Mouse (Mus musculus): ENCODE results near the gene Pde8a.
A peak's percentile ranks its signal among the peaks of the same experiment; 100 is the strongest.

Gene Pde8a

DNA sequence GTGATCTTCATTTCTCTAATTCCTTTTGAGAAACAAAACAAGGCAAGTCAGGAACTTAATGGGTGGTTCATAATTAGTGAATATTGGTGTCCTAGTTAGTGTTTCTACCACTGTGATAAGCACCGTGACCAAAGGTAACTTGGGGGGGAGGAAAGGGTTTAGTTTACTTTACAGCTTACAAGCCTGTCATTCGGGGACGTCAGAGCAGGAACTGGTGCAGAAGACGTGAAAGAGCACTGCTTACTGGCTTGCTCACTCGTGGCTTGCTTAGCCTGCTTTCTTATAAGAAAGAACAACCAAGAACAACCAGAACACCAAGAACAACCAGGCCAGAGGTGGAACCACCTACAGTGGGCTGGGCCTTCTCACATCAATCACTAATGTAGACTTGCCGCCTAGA, 65.6 kb downstream of the Pde8a start:
- H3K27me3 ChIP-seq (ENCODE audit: control insufficient read depth, insufficient read depth, low read length, poor library complexity, severe bottlenecking): no peaks in the 10 kb centered on the region
- no peak for DNase-seq (ENCODE audit: low read depth, low spot score)

DNA sequence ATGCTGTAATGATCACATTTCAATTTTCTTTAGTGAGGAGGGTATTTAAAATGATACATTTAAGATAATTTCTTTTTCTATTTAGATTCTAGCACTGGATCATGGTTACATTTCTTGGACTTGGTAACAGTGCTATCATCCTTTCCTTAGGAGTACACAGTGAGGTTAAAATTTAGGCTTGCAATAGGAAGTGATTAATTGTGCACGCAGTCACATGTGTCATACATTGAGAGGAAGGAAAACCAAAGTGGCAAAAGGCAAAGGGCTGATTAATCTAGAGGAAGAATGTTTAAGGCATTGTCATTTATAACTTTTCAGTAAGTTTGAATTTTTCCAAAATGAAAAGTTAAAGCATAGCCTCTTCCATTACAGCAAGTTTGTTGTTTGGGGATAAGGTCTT, 67.8 kb downstream of the Pde8a start:
- H3K36me3 ChIP-seq (ENCODE audit: control insufficient read depth, insufficient read depth, low read length, poor library complexity, severe bottlenecking): no peaks in the 10 kb centered on the region
- no peak for DNase-seq (ENCODE audit: low read depth, low spot score)
- H3K27me3 ChIP-seq (ENCODE audit: control insufficient read depth, insufficient read depth, low read length, poor library complexity, severe bottlenecking): no peaks in the 10 kb centered on the region

More for the DNA sequence above, 65.6 kb downstream of the Pde8a start:
- no peaks in the 10 kb centered on the region for H3K36me3 ChIP-seq (ENCODE audit: control insufficient read depth, insufficient read depth, low read length, poor library complexity, severe bottlenecking)

DNA sequence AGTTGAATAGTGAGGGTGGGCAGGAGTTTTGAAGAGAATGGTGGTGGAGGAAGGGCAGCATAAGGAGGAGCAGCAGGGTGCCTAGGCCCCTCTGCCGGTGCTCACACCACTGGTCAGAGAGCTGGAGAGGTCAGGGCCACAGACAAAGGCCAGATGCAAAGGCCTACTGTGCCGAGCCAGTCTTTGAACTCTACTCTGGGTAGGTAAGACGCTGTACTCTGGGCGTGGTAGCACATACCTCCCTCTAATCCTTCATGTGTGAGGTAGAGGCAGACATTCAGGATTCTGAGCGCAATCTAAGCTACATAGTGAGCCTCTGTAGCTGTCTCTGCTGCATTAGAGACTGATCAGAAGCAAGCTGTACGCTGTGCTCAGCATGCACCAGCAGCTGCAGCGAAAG, 73.1 kb downstream of the Pde8a start:
- DNase-seq (ENCODE audit: low read depth, low spot score): no peak
- Histone ChIP-seq H3K27me3 (ENCODE audit: control insufficient read depth, insufficient read depth, low read length, poor library complexity, severe bottlenecking) (no peaks in the 10 kb centered on the region), H3K36me3 (ENCODE audit: control insufficient read depth, insufficient read depth, low read length, poor library complexity, severe bottlenecking) (no peaks in the 10 kb centered on the region)

DNA sequence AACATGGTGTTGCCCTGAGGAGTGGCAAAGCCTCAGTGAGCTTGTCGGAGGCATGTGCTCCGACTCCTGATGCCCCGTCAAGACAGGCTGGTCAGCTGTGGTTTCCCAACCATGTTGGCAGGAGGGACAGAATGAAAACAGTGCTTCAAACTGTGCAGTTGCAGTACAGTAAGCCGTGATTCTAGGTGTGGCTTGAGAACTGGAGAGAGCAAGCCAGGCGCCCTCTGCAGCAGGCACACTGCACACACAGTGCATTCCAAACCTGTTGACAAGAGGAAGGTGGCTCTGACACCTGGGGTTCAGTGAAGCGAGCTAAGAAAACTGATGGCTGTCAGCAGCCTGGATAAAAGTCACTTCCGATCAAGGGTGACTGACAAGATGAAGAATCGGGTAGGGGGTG, 73.5 kb downstream of the Pde8a start:
- DNase-seq (ENCODE audit: low read depth, low spot score): no peak
- Histone ChIP-seq H3K36me3 (ENCODE audit: control insufficient read depth, insufficient read depth, low read length, poor library complexity, severe bottlenecking) (no peaks in the 10 kb centered on the region), H3K27me3 (ENCODE audit: control insufficient read depth, insufficient read depth, low read length, poor library complexity, severe bottlenecking) (no peaks in the 10 kb centered on the region)

DNA sequence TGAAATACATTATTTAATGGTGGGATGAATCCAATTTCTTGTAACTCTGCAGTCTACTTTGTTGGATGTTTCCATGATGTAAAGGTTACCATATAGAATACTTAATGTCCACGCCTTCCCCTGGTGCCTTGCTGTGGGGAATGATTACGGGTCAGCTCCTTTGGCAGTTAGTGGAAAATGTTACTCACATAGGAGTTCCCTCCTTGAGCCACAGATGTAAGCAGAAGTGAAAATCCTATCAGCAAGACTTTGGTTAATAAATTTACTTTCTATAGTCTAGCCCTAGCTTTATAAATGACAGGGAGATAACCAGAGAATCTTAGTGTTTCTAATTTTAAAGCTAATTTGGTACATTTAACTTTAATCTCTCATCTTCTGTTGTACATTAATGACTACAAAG, 81.8 kb downstream of the Pde8a start:
- Histone ChIP-seq H3K27me3 (ENCODE audit: control insufficient read depth, insufficient read depth, low read length, poor library complexity, severe bottlenecking) (no peaks in the 10 kb centered on the region), H3K36me3 (ENCODE audit: control insufficient read depth, insufficient read depth, low read length, poor library complexity, severe bottlenecking) (no peaks in the 10 kb centered on the region)
- DNase-seq (ENCODE audit: low read depth, low spot score): peak; percentile 8

DNA sequence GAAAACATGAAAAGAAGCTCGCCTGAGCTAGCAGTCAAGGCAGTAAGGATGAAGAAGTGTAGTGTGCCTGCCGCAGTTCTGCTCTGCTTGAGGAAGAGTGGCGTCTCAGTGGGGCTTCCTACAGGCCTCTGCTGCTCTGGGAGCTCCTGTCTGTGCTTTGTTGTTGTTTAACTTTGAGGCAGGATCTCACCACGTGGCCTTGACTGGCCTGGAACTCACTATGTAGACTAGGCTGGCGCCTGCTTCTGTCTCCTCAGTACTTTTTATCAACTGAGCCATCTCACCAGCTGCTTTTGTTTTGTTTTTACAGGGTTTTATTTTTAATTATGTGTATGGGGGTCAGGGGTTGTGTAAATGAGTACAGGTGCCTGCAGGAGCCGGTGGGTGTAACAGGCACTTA, 84.8 kb downstream of the Pde8a start:
- no peaks in the 10 kb centered on the region for H3K36me3 ChIP-seq (ENCODE audit: control insufficient read depth, insufficient read depth, low read length, poor library complexity, severe bottlenecking)
- H3K27me3 ChIP-seq (ENCODE audit: control insufficient read depth, insufficient read depth, low read length, poor library complexity, severe bottlenecking): no peaks in the 10 kb centered on the region; the same call in 1 of the 2 replicates
- no peak for DNase-seq (ENCODE audit: low read depth, low spot score)

DNA sequence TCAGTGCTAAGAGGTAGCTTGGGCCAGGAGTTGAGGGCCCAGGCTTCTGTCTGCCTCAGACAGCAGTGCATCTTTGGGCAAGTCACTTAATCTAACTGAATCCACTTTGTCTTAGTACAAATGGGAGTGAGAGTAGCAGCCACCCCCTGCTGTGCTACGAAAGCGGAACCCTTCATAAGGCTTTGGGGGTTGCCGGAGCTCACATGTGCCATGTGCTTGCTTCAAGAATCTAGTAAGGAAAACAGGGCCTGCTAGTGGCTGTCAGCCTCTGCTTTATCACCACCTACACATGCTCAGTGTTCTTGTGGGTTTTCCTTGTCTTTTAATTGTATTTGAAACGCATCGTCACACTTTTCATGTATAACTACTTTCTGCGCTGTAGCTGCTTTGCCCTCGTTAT, 87.9 kb downstream of the Pde8a start:
- Histone ChIP-seq H3K27me3 (ENCODE audit: control insufficient read depth, insufficient read depth, low read length, poor library complexity, severe bottlenecking) (no peaks in the 10 kb centered on the region; the same call in 1 of the 2 replicates), H3K36me3 (ENCODE audit: control insufficient read depth, insufficient read depth, low read length, poor library complexity, severe bottlenecking) (no peaks in the 10 kb centered on the region)
- no peak for DNase-seq (ENCODE audit: low read depth, low spot score)

DNA sequence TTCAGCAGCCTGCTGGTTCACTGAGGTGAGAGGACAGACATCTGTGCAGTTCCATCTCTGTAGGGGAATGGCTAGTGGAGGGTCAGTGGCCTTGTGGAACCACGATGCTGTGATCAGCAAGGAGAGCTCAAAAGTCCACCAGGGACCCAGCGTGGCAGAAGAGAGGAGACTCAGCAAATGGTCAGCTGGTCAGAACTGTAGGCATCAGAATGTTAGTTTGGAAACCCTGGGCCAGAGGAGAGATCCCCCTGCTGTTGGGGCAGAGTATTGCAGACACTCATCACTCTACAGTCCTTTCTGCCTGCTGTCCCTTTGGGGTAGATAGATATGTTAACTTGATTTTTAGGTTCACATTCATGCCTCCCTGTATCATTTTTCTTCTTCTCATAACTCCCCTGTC, 90.3 kb downstream of the Pde8a start:
- peak; percentile 59 for DNase-seq (ENCODE audit: low read depth, low spot score)
- Histone ChIP-seq H3K27me3 (ENCODE audit: control insufficient read depth, insufficient read depth, low read length, poor library complexity, severe bottlenecking) (no peaks in the 10 kb centered on the region; the same call in 1 of the 2 replicates), H3K36me3 (ENCODE audit: control insufficient read depth, insufficient read depth, low read length, poor library complexity, severe bottlenecking) (no peaks in the 10 kb centered on the region)

DNA sequence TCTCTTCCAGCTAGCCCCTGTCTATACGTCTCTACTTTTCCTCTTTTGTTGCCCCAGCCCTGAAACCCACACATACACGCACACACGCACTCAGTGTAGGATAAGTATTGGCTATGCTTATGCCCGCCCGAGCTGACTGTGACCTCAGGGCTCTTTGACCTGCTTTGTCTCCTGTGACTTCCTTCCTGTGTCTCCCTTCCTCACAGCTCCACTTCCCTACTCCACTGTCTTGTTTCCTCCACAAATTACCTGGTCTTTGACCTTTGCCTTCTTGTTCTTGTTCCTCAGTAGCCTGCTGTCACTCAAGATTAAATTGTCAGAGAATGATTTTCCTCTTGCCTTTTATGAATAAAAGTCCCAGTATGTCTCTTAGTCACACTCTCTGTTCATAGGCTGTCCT, 90.7 kb downstream of the Pde8a start:
- no peaks in the 10 kb centered on the region; the same call in 1 of the 2 replicates for H3K27me3 ChIP-seq (ENCODE audit: control insufficient read depth, insufficient read depth, low read length, poor library complexity, severe bottlenecking)
- no peaks in the 10 kb centered on the region for H3K36me3 ChIP-seq (ENCODE audit: control insufficient read depth, insufficient read depth, low read length, poor library complexity, severe bottlenecking)
- no peak for DNase-seq (ENCODE audit: low read depth, low spot score)

DNA sequence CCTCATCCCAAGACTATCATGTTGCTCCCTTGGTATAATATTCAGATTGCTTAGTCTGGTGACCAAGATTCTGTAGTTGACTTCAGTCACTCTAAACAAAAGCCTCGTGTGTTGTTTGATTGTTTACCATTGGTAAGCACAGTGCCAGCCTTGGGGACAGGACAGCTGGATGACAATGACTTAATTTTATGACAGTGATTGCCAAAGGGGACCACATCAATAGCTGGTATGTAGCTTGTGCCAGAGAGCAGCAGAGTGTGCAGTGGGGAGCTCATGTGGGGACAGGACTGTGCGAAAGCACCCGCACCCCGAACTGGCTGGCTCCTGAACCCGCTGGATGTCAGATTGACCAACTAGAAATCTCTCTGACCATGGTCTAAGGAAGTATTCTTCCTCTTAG, 91.3 kb downstream of the Pde8a start:
- no peak for DNase-seq (ENCODE audit: low read depth, low spot score)
- no peaks in the 10 kb centered on the region; the same call in 1 of the 2 replicates for H3K27me3 ChIP-seq (ENCODE audit: control insufficient read depth, insufficient read depth, low read length, poor library complexity, severe bottlenecking)
- no peaks in the 10 kb centered on the region for H3K36me3 ChIP-seq (ENCODE audit: control insufficient read depth, insufficient read depth, low read length, poor library complexity, severe bottlenecking)

DNA sequence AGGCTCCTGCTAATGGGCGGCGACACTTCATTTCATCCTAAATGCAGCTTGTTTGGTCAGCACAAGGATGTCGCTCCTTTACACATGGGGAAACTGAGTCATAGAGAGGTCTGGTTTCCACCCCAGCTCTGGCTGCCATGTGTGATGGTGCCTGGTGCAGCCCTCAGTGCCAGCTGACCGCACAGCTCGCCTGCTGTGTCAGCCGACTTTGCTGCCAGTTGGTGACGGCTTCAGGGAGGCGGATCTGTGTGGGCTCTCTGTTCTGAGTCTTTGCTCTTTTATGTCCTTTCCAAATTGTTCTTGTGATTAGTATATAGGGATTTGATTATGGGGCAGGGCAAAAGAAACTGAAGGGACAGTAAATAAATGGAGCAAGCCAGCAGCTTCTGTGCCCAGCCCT, 94.3 kb downstream of the Pde8a start:
- Histone ChIP-seq H3K27me3 (ENCODE audit: control insufficient read depth, insufficient read depth, low read length, poor library complexity, severe bottlenecking) (no peaks in the 10 kb centered on the region; the same call in 1 of the 2 replicates), H3K36me3 (ENCODE audit: control insufficient read depth, insufficient read depth, low read length, poor library complexity, severe bottlenecking) (no peaks in the 10 kb centered on the region)
- no peak for DNase-seq (ENCODE audit: low read depth, low spot score)

DNA sequence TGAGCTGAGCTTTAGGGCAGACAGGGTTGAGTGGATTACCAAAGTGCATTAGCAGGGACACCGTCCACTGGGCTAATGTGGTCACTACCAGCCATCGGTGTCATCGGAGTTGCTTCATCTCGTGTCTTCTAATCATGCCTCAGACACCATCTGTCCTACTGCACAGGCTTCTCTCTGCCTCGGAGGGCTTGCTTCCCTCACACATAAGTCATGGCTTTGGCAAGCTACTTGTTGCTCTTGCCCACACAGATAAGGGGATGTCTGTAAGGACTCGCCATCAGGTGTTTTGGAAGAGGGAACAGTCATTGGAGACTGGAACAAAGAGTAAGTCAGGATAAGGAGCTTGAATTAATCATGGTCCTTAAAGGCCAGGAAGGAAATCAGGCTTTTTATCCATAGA, 95.9 kb downstream of the Pde8a start:
- H3K27me3 ChIP-seq (ENCODE audit: control insufficient read depth, insufficient read depth, low read length, poor library complexity, severe bottlenecking): no peaks in the 10 kb centered on the region
- DNase-seq (ENCODE audit: low read depth, low spot score): no peak
- H3K36me3 ChIP-seq (ENCODE audit: control insufficient read depth, insufficient read depth, low read length, poor library complexity, severe bottlenecking): no peaks in the 10 kb centered on the region

DNA sequence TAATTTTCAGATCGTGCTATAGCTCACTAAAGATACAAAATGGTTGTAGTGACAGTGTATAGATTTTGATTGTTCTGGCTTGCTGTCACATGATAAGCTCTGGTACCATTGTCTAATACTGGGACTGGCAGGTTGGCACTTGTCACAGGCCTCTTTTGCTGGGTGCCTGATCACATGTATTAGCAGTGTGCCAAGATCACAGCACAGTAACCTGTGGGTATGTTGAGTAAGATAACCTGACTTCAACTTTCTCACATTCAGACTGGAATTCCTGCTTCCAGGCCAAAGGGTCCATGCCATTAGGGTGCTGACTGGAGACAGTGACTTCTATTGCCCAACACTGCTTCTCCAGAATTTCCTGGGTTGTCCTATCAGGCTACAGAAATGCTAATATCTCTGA, 97.7 kb downstream of the Pde8a start:
- H3K36me3 ChIP-seq (ENCODE audit: control insufficient read depth, insufficient read depth, low read length, poor library complexity, severe bottlenecking): no peaks in the 10 kb centered on the region
- no peak for DNase-seq (ENCODE audit: low read depth, low spot score)
- H3K27me3 ChIP-seq (ENCODE audit: control insufficient read depth, insufficient read depth, low read length, poor library complexity, severe bottlenecking): no peaks in the 10 kb centered on the region

DNA sequence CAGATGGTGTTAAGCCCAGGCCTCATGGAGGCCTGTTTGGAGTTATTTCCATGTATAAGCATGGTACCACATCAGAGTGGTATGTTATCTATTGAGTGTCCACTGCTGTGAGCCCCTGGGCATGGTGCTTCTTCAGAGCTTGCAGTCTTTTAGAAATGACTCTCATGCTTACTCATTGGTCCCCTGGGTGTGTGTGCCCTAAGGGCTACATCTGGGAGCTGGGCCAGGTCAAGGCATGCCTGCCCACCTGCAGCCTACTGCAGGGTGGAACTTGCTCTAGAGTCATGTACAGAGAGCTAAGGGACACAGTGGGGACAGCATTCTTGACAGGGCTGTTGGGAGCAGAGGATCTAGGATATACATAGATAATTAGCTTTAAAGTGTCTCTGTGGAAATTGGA, 98.2 kb downstream of the Pde8a start:
- no peaks in the 10 kb centered on the region for H3K36me3 ChIP-seq (ENCODE audit: control insufficient read depth, insufficient read depth, low read length, poor library complexity, severe bottlenecking)
- no peak for DNase-seq (ENCODE audit: low read depth, low spot score)
- H3K27me3 ChIP-seq (ENCODE audit: control insufficient read depth, insufficient read depth, low read length, poor library complexity, severe bottlenecking): no peaks in the 10 kb centered on the region

DNA sequence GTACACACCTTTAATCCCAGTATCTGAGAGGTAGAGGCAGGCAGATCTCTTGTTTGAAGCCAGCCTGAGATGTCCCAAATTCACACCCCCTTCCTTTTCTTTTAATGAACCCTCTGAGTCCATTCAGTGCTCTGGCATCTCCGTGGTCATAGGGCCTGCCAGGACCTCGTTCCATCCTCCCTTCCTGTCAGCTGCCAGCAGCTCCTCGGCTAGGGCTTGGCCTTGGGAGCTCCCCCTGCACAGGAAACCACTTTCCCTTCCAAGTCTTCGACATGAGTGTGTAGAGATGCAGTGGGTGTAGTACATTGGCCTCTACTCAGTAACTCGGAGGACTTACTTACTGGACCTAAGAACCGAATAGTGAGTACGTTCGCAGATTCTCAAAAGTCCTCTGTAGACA, 102.2 kb downstream of the Pde8a start:
- no peak for DNase-seq (ENCODE audit: low read depth, low spot score)
- H3K36me3 ChIP-seq (ENCODE audit: control insufficient read depth, insufficient read depth, low read length, poor library complexity, severe bottlenecking): no peaks in the 10 kb centered on the region
- no peaks in the 10 kb centered on the region for H3K27me3 ChIP-seq (ENCODE audit: control insufficient read depth, insufficient read depth, low read length, poor library complexity, severe bottlenecking)

DNA sequence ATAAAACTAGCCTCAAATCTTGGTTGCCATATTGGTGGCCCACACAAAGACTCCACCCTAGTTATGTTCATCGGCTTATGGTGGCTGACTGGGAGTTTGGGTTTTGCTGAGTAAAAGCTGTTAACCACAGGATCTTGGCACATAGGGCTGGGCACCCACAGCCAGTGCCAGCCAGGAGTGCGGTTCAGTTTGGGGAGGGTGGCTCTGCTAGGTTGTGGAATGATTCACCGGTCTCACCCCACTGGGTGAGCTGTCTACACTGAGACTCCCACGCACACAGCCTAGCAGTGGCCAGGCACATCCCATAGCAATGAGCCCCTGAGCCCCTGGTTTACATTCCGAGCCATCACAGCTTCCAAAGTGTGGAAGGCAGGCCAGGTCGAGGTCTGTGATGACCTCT, 106.4 kb downstream of the Pde8a start:
- peaks cover 1% of the 10 kb centered on the region; the same call in 1 of the 2 replicates for H3K36me3 ChIP-seq (ENCODE audit: control insufficient read depth, insufficient read depth, low read length, poor library complexity, severe bottlenecking)
- DNase-seq (ENCODE audit: low read depth, low spot score): no peak
- H3K27me3 ChIP-seq (ENCODE audit: control insufficient read depth, insufficient read depth, low read length, poor library complexity, severe bottlenecking): no peaks in the 10 kb centered on the region
